Mouse (Mus musculus): ENCODE data around the gene Zbtb24. TPM values are rescaled to one million over a fixed set of nuclear protein-coding genes. Genes with fewer than 3 reads are reported as not detected.

The Zbtb24 gene
- total RNA-seq, 2 experiments from 2014 or later, result 8.9 to 21.9 TPM

- no peak for ATAC-seq (replicated peaks; ENCODE audit: low FRiP score, low TSS enrichment, poor library complexity, severe bottlenecking)
Measured at GRCm38 (mm10) chr10:41461057-41461722, 11.0 kb downstream of the Zbtb24 start.

GRCm38 (mm10) chr10:41464401-41464955 is 14.3 kb downstream of the Zbtb24 start:
- no peak for ATAC-seq (replicated peaks; ENCODE audit: low FRiP score, low TSS enrichment, poor library complexity, severe bottlenecking)

GRCm38 (mm10) chr10:41467325-41467724 is 17.1 kb downstream of the Zbtb24 start:
- no peak for ATAC-seq (replicated peaks; ENCODE audit: low FRiP score, low TSS enrichment, poor library complexity, severe bottlenecking)

GRCm38 (mm10) chr10:41470693-41471092 is 20.5 kb downstream of the Zbtb24 start:
- no peak for ATAC-seq (replicated peaks; ENCODE audit: low FRiP score, low TSS enrichment, poor library complexity, severe bottlenecking)

GRCm38 (mm10) chr10:41472534-41472933 is 22.4 kb downstream of the Zbtb24 start:
- ATAC-seq (replicated peaks; ENCODE audit: low FRiP score, low TSS enrichment, poor library complexity, severe bottlenecking), result no peak

GRCm38 (mm10) chr10:41472962-41473481 is 22.8 kb downstream of the Zbtb24 start:
- no peak for ATAC-seq (replicated peaks; ENCODE audit: low FRiP score, low TSS enrichment, poor library complexity, severe bottlenecking)

GRCm38 (mm10) chr10:41473782-41474468 is 23.7 kb downstream of the Zbtb24 start:
- ATAC-seq (replicated peaks; ENCODE audit: low FRiP score, low TSS enrichment, poor library complexity, severe bottlenecking), result peak; percentile 84

- ATAC-seq (replicated peaks; ENCODE audit: low FRiP score, low TSS enrichment, poor library complexity, severe bottlenecking), result peak; percentile 39; the same call in 1 of the 2 replicates
Measured at GRCm38 (mm10) chr10:41474981-41475391, 24.8 kb downstream of the Zbtb24 start.

- 0 out of 2 replicates have a peak, but pooled peaks have one; percentile 19 for ATAC-seq (replicated peaks; ENCODE audit: low FRiP score, low TSS enrichment, poor library complexity, severe bottlenecking)
Measured at GRCm38 (mm10) chr10:41476171-41477017, 26.2 kb downstream of the Zbtb24 start, which contains the start of gene Mical1. Mical1 (plus strand) TSS chr10:41476314.

- no peak for ATAC-seq (replicated peaks; ENCODE audit: low FRiP score, low TSS enrichment, poor library complexity, severe bottlenecking)
Measured at GRCm38 (mm10) chr10:41477018-41477277, 26.8 kb downstream of the Zbtb24 start.

GRCm38 (mm10) chr10:41477278-41478181 is 27.3 kb downstream of the Zbtb24 start:
- ATAC-seq (replicated peaks; ENCODE audit: low FRiP score, low TSS enrichment, poor library complexity, severe bottlenecking), result no peak

- ATAC-seq (replicated peaks; ENCODE audit: low FRiP score, low TSS enrichment, poor library complexity, severe bottlenecking), result no peak
Measured at GRCm38 (mm10) chr10:41479961-41480360, 29.8 kb downstream of the Zbtb24 start.

- ATAC-seq (replicated peaks; ENCODE audit: low FRiP score, low TSS enrichment, poor library complexity, severe bottlenecking), result peak; percentile 83
Measured at GRCm38 (mm10) chr10:41480938-41481880, 31.0 kb downstream of the Zbtb24 start.

GRCm38 (mm10) chr10:41482446-41482845 is 32.3 kb downstream of the Zbtb24 start:
- no peak for ATAC-seq (replicated peaks; ENCODE audit: low FRiP score, low TSS enrichment, poor library complexity, severe bottlenecking)

- ATAC-seq (replicated peaks; ENCODE audit: low FRiP score, low TSS enrichment, poor library complexity, severe bottlenecking), result no peak
Measured at GRCm38 (mm10) chr10:41485778-41486177, 35.6 kb downstream of the Zbtb24 start.

- no peak for ATAC-seq (replicated peaks; ENCODE audit: low FRiP score, low TSS enrichment, poor library complexity, severe bottlenecking)
Measured at GRCm38 (mm10) chr10:41486506-41487170, 36.5 kb downstream of the Zbtb24 start.

- ATAC-seq (replicated peaks; ENCODE audit: low FRiP score, low TSS enrichment, poor library complexity, severe bottlenecking), result no peak
Measured at GRCm38 (mm10) chr10:41488877-41489276, 38.7 kb downstream of the Zbtb24 start.

Measured in megakaryocyte-erythroid progenitor cell, adult 5-6 weeks (primary cell).